In genomic region chr4:36951955-36952215, GRCm38 (mm10) we compare ENCODE assay signal across 8 mouse cellular contexts. TPM values are rescaled to one million over a fixed set of nuclear protein-coding genes. Genes with fewer than 3 reads are reported as not detected.
DNase-seq lines count a peak whose midpoint lies in the region; ATAC-seq and TF ChIP-seq lines count a peak whose summit lies in the region.

No protein-coding gene starts in this region.

- H3K4me2 ChIP-seq in limb, embryonic 13.5 days (replicated peaks) = peak overlapping the region; percentile 97

- no peak for TF ChIP-seq POLR2A in olfactory bulb, adult 2 months (IDR thresholded peaks at IDR 0.05; ENCODE audit: insufficient read depth, low read depth, low read length)

- H3K27ac ChIP-seq in layer of hippocampus, adult 2 months = peak overlapping the region; percentile 90
- H3K27ac ChIP-seq in forebrain, embryonic 10.5 days = no peak overlapping the region
- no peak overlapping the region for H3K27ac ChIP-seq in limb, embryonic 13.5 days
- no peak overlapping the region for H3K27ac ChIP-seq in olfactory bulb, adult 2 months (ENCODE audit: insufficient read depth, low read depth, low read length)

- DNase-seq in layer of hippocampus, adult 2 months (ENCODE audit: low spot score in 2 of 2) = peak in 1 of 2 experiments; percentile 11
- no peak for DNase-seq in layer of hippocampus, adult 9-10 months (ENCODE audit: low spot score)
- DNase-seq in forebrain, embryonic 10.5 days (ENCODE audit: extremely low spot score, low spot score) = peak; percentile 29
- DNase-seq in spleen, adult 12 weeks (ENCODE audit: low spot score) = no peak
- DNase-seq in left cerebral cortex, postnatal 25 days (ENCODE audit: low spot score in 2 of 2) = no peak

- H3K4me1 ChIP-seq in forebrain, embryonic 10.5 days = peaks cover 28% of the 10 kb centered on the region
- peaks cover 23% of the 10 kb centered on the region; the same call in 1 of the 2 replicates for H3K4me1 ChIP-seq in limb, embryonic 13.5 days
- H3K4me1 ChIP-seq in olfactory bulb, adult 2 months (ENCODE audit: control insufficient read depth, insufficient read depth, low read length) = peaks cover 17% of the 10 kb centered on the region

- ATAC-seq in limb, embryonic 13.5 days (ENCODE audit: low FRiP score, low read depth) = no peak
- ATAC-seq in monocyte, adult 5-6 weeks (replicated peaks; ENCODE audit: insufficient number of reproducible peaks, low FRiP score, low TSS enrichment, poor library complexity, severe bottlenecking) = no peak

- peaks cover 63% of the 10 kb centered on the region for H3K27me3 ChIP-seq in forebrain, embryonic 10.5 days (ENCODE audit: poor library complexity, severe bottlenecking)
- peaks cover 71% of the 10 kb centered on the region for H3K27me3 ChIP-seq in limb, embryonic 13.5 days

- H3K4me3 ChIP-seq in layer of hippocampus, adult 2 months = peak overlapping the region; percentile 74
- peak overlapping the region; percentile 62 for H3K4me3 ChIP-seq in forebrain, embryonic 10.5 days
- H3K4me3 ChIP-seq in limb, embryonic 13.5 days = peak overlapping the region; percentile 55
- peak overlapping the region; percentile 50 for H3K4me3 ChIP-seq in olfactory bulb, adult 2 months (ENCODE audit: insufficient read depth, low read depth, low read length)

- no peaks in the 10 kb centered on the region for H3K36me3 ChIP-seq in forebrain, embryonic 10.5 days (replicated peaks)
- no peaks in the 10 kb centered on the region for H3K36me3 ChIP-seq in limb, embryonic 13.5 days

- 0% methylated on average over 7 of the region's 7 CpGs for WGBS in forebrain, embryonic 10.5 days
- WGBS in limb, embryonic 13.5 days = under 1% methylated on average over 7 of the region's 7 CpGs
- WGBS in olfactory bulb, adult 2 months = 2% methylated on average over 7 of the region's 7 CpGs

- TF ChIP-seq CTCF in layer of hippocampus, adult 2 months (conservative IDR thresholded peaks at IDR 0.05) = no peak
- no peak for TF ChIP-seq CTCF in olfactory bulb, adult 2 months (IDR thresholded peaks at IDR 0.05; ENCODE audit: insufficient read depth, low read depth, low read length)

- H3K9me3 ChIP-seq in forebrain, embryonic 10.5 days = no peaks in the 10 kb centered on the region
- no peaks in the 10 kb centered on the region for H3K9me3 ChIP-seq in limb, embryonic 13.5 days

- intact Hi-C loops in left cerebral cortex, postnatal 25 days (cut with DNase I) = loop anchor here (10.0 kb wide), 2 partner anchors 1577 to 1613 kb away; no protein-coding TSS in a partner anchor

- peak overlapping the region; percentile 59 for H3K9ac ChIP-seq in limb, embryonic 13.5 days

RNA-seq across cellular contexts. Expression of gene Lingo2, which starts 0.3 kb away (rescaled TPM):
- total RNA-seq in layer of hippocampus, adult 2 months (2021) = 10 to 100 TPM; 44.8 to 56.5 TPM
- polyA plus RNA-seq in forebrain, embryonic 10.5 days (2016; fragmentation: Nextera tagmentation; extraction: Ambion mirVana) = 1.0 and 1.2 TPM in 2 replicates
- polyA plus RNA-seq in limb, embryonic 13.5 days (2015; fragmentation: Nextera tagmentation; extraction: Ambion mirVana) = 3.1 and 3.7 TPM in 2 replicates
- not detected in 2 replicates for polyA plus RNA-seq in olfactory bulb, adult 2 months (2012; ENCODE audit: insufficient read depth, insufficient read length, low replicate concordance, missing spikeins)
- not detected in 3 replicates for total RNA-seq in monocyte, adult 5-6 weeks (2017)
- total RNA-seq in left cerebral cortex, postnatal 25 days (2021) = 10 to 100 TPM; 83.6 to 88.4 TPM

Comparison
In these comparisons a context has a peak if more than half of its experiments do, and no peak if none do; other contexts are left out.
1. RNA of gene Lingo2, which starts 0.3 kb away (total RNA-seq): 83.6 to 88.4 TPM in left cerebral cortex, postnatal 25 days and 44.8 to 56.5 TPM in layer of hippocampus, adult 2 months; not detected in monocyte, adult 5-6 weeks; every median in the first group is over 10 times any median in the second.
2. Peak in every context shown above with its lines, with median percentiles within 50 percentile points of each other: H3K4me3 ChIP-seq.